Mouse (Mus musculus): Measurements from ENCODE around the gene Gm17455. TPM values are rescaled to one million over a fixed set of nuclear protein-coding genes. Genes with fewer than 3 reads are reported as not detected.

Gm17455 gene
- polyA plus RNA-seq, 1 experiment: not detected

- Histone ChIP-seq H3K4me3 (ENCODE audit: insufficient read depth, low read depth, low read length) (no peak overlapping the region), H3K27ac (ENCODE audit: insufficient read depth, low read depth, low read length) (no peak overlapping the region), H3K4me1 (ENCODE audit: control insufficient read depth, insufficient read depth, low read length) (0 out of 2 replicates have a peak, but pooled peaks cover 8% of the 10 kb centered on the region)
- 92% methylated on average over 10 of the region's 10 CpGs for WGBS
- TF ChIP-seq POLR2A (IDR thresholded peaks at IDR 0.05; ENCODE audit: insufficient read depth, low read depth, low read length): no peak
- no peak for TF ChIP-seq CTCF (IDR thresholded peaks at IDR 0.05; ENCODE audit: insufficient read depth, low read depth, low read length)
Observed at GRCm38 (mm10) chr10:60398051-60398814, 1.3 kb upstream of the Gm17455 start.

DNA sequence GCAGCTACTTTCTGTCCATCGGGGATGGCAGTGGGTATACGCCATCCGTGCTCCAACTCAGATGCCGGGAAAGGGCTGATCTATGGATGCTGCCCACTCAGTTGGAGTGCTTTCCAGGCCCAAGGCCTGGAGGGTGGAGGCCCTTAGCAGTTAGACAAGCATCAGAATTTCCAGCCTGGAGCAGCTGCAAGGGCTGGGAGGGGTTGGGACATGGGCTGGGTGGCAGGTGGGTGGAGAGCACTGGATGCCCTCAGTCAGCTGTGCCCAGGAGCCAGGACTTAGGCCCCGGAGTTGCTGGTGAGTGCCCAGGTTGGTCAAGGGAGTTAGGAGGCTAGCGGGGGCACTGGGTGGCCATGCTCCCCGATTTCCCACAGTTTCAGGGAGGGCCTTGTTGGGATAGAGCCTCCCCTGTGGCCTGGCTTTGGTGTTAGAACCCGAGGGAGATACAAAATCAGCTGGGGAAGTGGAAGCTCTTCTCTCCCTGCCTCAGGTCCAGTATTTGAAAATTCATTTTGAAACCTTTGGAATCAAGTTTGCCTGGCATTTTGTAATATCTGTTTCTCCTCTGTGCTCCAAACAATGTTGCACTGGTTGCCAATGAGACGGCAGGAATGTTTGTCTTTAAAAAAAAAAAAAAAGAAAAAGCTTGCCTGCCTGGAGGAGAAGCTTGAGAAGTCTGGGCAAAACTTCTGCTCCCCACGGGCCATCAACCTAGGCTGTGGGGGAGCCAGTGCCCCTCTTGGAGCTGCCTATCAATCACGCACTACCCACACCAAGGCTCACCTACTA lies 1.2 kb downstream of the Gm17455 start:
- TF ChIP-seq POLR2A (IDR thresholded peaks at IDR 0.05; ENCODE audit: insufficient read depth, low read depth, low read length) (no peak), CTCF (IDR thresholded peaks at IDR 0.05; ENCODE audit: insufficient read depth, low read depth, low read length) (no peak)
- H3K4me1 ChIP-seq (ENCODE audit: control insufficient read depth, insufficient read depth, low read length): peaks cover 18% of the 10 kb centered on the region
- H3K4me3 ChIP-seq (ENCODE audit: insufficient read depth, low read depth, low read length): no peak overlapping the region
- no peak overlapping the region for H3K27ac ChIP-seq (ENCODE audit: insufficient read depth, low read depth, low read length)
- 82% methylated on average over 11 of the region's 11 CpGs for WGBS

- Histone ChIP-seq H3K4me3 (ENCODE audit: insufficient read depth, low read depth, low read length) (no peak overlapping the region), H3K4me1 (ENCODE audit: control insufficient read depth, insufficient read depth, low read length) (peaks cover 16% of the 10 kb centered on the region), H3K27ac (ENCODE audit: insufficient read depth, low read depth, low read length) (peak overlapping the region; percentile 18; the same call in 1 of the 2 replicates)
- WGBS: 62% methylated on average over 7 of the region's 7 CpGs
- TF ChIP-seq CTCF (IDR thresholded peaks at IDR 0.05; ENCODE audit: insufficient read depth, low read depth, low read length) (no peak), POLR2A (IDR thresholded peaks at IDR 0.05; ENCODE audit: insufficient read depth, low read depth, low read length) (no peak)
Observed at GRCm38 (mm10) chr10:60405460-60406177, 6.1 kb downstream of the Gm17455 start.

DNA sequence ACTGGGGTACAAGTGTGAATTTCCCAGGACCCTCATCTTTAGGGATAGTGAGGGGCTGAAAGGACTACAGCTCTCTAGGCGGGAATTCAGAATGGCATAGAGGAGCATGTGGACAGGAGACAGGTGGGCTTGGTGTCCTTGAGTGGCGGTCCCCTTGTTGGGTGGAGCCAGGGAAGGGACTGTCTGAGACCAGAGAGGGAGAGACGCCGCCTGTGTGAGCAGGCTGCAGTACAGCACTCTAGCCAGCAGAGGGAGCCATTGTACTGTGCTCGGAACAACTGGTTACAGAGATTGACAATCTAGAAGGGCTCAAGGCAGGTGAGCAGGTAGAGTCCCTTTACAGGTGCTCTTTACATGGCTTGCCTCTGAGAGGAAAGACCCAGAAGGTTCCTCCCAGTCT lies 8.3 kb downstream of the Gm17455 start:
- 5% methylated on average over 5 of the region's 5 CpGs for WGBS
- TF ChIP-seq POLR2A (IDR thresholded peaks at IDR 0.05; ENCODE audit: insufficient read depth, low read depth, low read length) (no peak), CTCF (IDR thresholded peaks at IDR 0.05; ENCODE audit: insufficient read depth, low read depth, low read length) (peak; percentile 89)
- H3K27ac ChIP-seq (ENCODE audit: insufficient read depth, low read depth, low read length): no peak overlapping the region
- H3K4me1 ChIP-seq (ENCODE audit: control insufficient read depth, insufficient read depth, low read length): peaks cover 13% of the 10 kb centered on the region
- H3K4me3 ChIP-seq (ENCODE audit: insufficient read depth, low read depth, low read length): no peak overlapping the region

DNA sequence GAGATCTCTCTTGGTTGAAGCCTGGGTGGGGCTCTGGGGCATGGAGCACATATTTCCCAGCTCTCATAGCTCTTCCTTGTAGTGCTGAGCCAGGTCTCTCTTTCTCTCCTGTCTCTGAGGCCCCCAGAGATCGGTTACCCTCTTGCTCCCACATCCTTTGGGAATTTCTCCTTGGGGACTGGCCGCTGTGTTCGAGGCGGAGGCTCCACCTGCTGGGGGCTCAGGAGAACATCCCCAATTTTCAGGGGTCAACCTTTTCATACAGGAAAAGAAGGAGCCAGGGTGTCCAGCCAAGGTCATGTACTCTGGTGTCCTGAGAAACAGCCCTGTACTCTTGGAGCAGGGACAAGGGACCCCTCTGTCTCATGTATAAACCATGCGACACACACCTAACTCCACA lies 12.3 kb downstream of the Gm17455 start:
- no peak overlapping the region for H3K4me3 ChIP-seq (ENCODE audit: insufficient read depth, low read depth, low read length)
- no peaks in the 10 kb centered on the region for H3K4me1 ChIP-seq (ENCODE audit: control insufficient read depth, insufficient read depth, low read length)
- no peak for TF ChIP-seq POLR2A (IDR thresholded peaks at IDR 0.05; ENCODE audit: insufficient read depth, low read depth, low read length)
- TF ChIP-seq CTCF (IDR thresholded peaks at IDR 0.05; ENCODE audit: insufficient read depth, low read depth, low read length): peak; percentile 26; the same call in 1 of the 2 replicates
- 35% methylated on average over 5 of the region's 5 CpGs for WGBS
- no peak overlapping the region for H3K27ac ChIP-seq (ENCODE audit: insufficient read depth, low read depth, low read length)

- H3K4me3 ChIP-seq (ENCODE audit: insufficient read depth, low read depth, low read length): no peak overlapping the region
- 0 out of 2 replicates have a peak, but pooled peaks cover 2% of the 10 kb centered on the region for H3K4me1 ChIP-seq (ENCODE audit: control insufficient read depth, insufficient read depth, low read length)
- WGBS: 89% methylated on average over 2 of the region's 2 CpGs
- no peak for TF ChIP-seq CTCF (IDR thresholded peaks at IDR 0.05; ENCODE audit: insufficient read depth, low read depth, low read length)
- TF ChIP-seq POLR2A (IDR thresholded peaks at IDR 0.05; ENCODE audit: insufficient read depth, low read depth, low read length): no peak
- no peak overlapping the region for H3K27ac ChIP-seq (ENCODE audit: insufficient read depth, low read depth, low read length)
Observed at GRCm38 (mm10) chr10:60413756-60414155, 14.2 kb downstream of the Gm17455 start.

DNA sequence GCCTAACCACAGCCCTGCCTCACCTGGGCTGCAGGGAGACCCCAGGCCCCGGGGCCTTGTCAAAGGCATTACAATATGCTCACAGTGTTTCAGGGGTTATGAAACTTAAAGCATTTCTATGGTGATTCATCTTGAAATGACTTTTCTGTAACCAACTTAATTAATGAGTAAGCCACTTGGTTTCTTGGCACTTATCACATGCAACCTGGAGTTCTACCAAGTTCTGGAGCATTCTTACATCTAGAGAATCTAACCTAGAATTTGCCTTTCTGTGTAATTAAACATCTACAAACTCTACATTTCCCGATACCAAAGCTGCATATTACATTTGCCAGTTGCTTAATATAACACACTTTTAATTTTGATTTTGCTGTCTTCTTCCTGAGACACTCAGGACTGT lies 17.5 kb downstream of the Gm17455 start:
- WGBS: 57% methylated on average over 2 of the region's 2 CpGs

GRCm38 (mm10) chr10:60418137-60418536 lies 18.6 kb downstream of the Gm17455 start:
- TF ChIP-seq CTCF (IDR thresholded peaks at IDR 0.05; ENCODE audit: insufficient read depth, low read depth, low read length) (peak; percentile 67), POLR2A (IDR thresholded peaks at IDR 0.05; ENCODE audit: insufficient read depth, low read depth, low read length) (no peak)
- 6% methylated on average over 3 of the region's 3 CpGs for WGBS

More for the DNA sequence above, 17.5 kb downstream of the Gm17455 start:
- Histone ChIP-seq H3K4me1 (ENCODE audit: control insufficient read depth, insufficient read depth, low read length) (0 out of 2 replicates have a peak, but pooled peaks cover 2% of the 10 kb centered on the region), H3K27ac (ENCODE audit: insufficient read depth, low read depth, low read length) (no peak overlapping the region), H3K4me3 (ENCODE audit: insufficient read depth, low read depth, low read length) (no peak overlapping the region)
- TF ChIP-seq CTCF (IDR thresholded peaks at IDR 0.05; ENCODE audit: insufficient read depth, low read depth, low read length): no peak

More at GRCm38 (mm10) chr10:60418137-60418536, 18.6 kb downstream of the Gm17455 start:
- no peak overlapping the region for H3K4me3 ChIP-seq (ENCODE audit: insufficient read depth, low read depth, low read length)
- H3K4me1 ChIP-seq (ENCODE audit: control insufficient read depth, insufficient read depth, low read length): 0 out of 2 replicates have a peak, but pooled peaks cover 2% of the 10 kb centered on the region
- no peak overlapping the region for H3K27ac ChIP-seq (ENCODE audit: insufficient read depth, low read depth, low read length)
